Comparison of ENCODE assay signal across 9 mouse cellular contexts in the genomic region with DNA sequence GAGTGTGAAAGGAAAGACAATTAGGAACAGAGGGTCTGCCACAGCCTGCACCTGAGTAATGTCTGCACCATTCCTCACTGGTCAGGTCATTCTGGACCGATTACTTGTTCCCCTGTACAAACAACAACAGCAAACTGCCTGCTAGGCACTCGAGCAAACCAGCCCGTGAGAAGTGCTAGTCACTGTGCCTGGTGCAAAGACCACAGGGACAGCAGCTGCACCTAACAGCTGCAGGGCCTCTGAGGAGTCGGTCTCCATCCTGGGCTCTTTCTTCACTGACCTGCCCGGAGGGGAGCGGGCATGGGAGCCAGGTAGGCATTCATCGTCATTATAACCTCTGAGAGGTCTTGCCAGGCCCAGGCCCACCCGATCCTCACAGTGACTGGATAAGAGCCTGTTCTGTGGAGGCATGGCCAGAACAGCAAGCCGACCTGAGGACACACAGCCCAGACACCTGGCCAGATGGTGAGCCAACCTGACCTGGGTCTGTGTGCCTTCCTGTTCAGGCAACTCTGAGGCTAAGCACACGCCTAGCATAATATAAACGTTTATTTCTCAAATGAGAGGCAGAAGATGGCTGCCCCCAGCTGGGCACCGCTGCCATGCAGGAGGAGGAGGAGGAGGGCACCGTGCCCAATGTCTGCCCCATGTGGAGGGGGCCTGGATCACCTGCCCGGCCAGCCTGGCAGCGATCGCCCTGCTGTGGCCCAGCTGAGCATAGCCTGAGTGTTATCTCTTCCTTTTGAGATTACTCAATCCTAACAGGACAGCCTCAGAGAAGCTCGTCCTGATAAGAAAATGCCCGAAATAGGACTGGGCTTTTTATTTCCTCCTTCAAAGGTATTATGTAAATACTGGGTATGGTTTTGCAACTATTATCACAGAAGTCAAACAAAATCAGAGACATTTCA. TPM values are rescaled to one million over a fixed set of nuclear protein-coding genes. Genes with fewer than 3 reads are reported as not detected.
A peak's percentile ranks its signal among the peaks of the same experiment; 100 is the strongest.
DNase-seq lines count a peak whose midpoint lies in the region; ATAC-seq and TF ChIP-seq lines count a peak whose summit lies in the region.
"Had no signal": no experiment of that assay in that cellular context is flagged by ENCODE, and none has a peak within 500 bp of the region (broad histone marks: within the 10 kb centered on the region; RNA-seq: fewer than 3 reads in every experiment).

No protein-coding gene starts in this region.

- H3K4me1 ChIP-seq in heart, embryonic 15.5 days (replicated peaks): peaks cover 83% of the 10 kb centered on the region
- peaks cover 50% of the 10 kb centered on the region for H3K4me1 ChIP-seq in cerebellum, adult 2 months (ENCODE audit: control insufficient read depth, insufficient read depth, low read length)

- no peaks in the 10 kb centered on the region for H3K9me3 ChIP-seq in heart, embryonic 15.5 days (replicated peaks)

- TF ChIP-seq POLR2A in cerebellum, adult 2 months (IDR thresholded peaks at IDR 0.05; ENCODE audit: borderline replicate concordance, insufficient read depth, low read length): no peak

- WGBS in heart, embryonic 15.5 days: 45% methylated on average over 18 of the region's 18 CpGs
- WGBS in cerebellum, adult 2 months: 44% methylated on average over 18 of the region's 18 CpGs

- H3K27me3 ChIP-seq in heart, embryonic 15.5 days: no peaks in the 10 kb centered on the region
- no peaks in the 10 kb centered on the region for H3K27me3 ChIP-seq in cerebellum, adult 2 months (ENCODE audit: control insufficient read depth, insufficient read depth, low read length)

- ATAC-seq in heart, embryonic 15.5 days (replicated peaks; ENCODE audit: insufficient number of reproducible peaks, insufficient read depth, low FRiP score, low read depth): no peak
- no peak for ATAC-seq in erythroblast, adult 5-6 weeks (replicated peaks; ENCODE audit: low FRiP score, poor library complexity, severe bottlenecking)

- peak overlapping the region; percentile 38 for H3K4me2 ChIP-seq in heart, embryonic 15.5 days

- H3K4me3 ChIP-seq in heart, embryonic 15.5 days: no peak overlapping the region
- H3K4me3 ChIP-seq in cerebellum, adult 2 months (replicated peaks; ENCODE audit: insufficient read depth, low read depth, low read length): no peak overlapping the region

- no peak for TF ChIP-seq CTCF in cerebellum, adult 2 months (IDR thresholded peaks at IDR 0.05; ENCODE audit: borderline replicate concordance, insufficient read depth, low read depth, low read length)

- H3K27ac ChIP-seq in heart, embryonic 15.5 days: peak overlapping the region; percentile 53
- H3K27ac ChIP-seq in cerebellum, adult 2 months (ENCODE audit: insufficient read depth, low read length): no peak overlapping the region

- no peak overlapping the region for H3K9ac ChIP-seq in heart, embryonic 15.5 days

- H3K36me3 ChIP-seq in heart, embryonic 15.5 days: no peaks in the 10 kb centered on the region

- peak; percentile 53 for DNase-seq in adrenal gland, postnatal 10 days
- DNase-seq in adrenal gland, adult 18-20 months (ENCODE audit: low spot score in 2 of 2): no peak
- peak; percentile 32 for DNase-seq in B cell, adult 2 months
- peak; percentile 41 for DNase-seq in lung, postnatal 36 days
- DNase-seq in cerebellum, adult 2 months: no peak
- no peak for DNase-seq in frontal cortex, postnatal 10 days (ENCODE audit: low spot score in 2 of 2)
- DNase-seq: kidney, postnatal 10 days had no signal

RNA-seq across cellular contexts. Expression of a gene that starts 23.9 kb away (rescaled TPM):
- total RNA-seq in adrenal gland, postnatal 10 days (2021): 10 to 100 TPM; 20.2 to 21.3 TPM
- total RNA-seq in adrenal gland, adult 18-20 months (2021): 10 to 100 TPM; 18.9 to 19.3 TPM
- 7.2 and 9.6 TPM in 2 replicates for polyA plus RNA-seq in heart, embryonic 15.5 days (2015; fragmentation: Nextera tagmentation; extraction: Ambion mirVana)
- 18.5 and 19.5 TPM in 2 replicates for polyA plus RNA-seq in cerebellum, adult 2 months (2012; rRNA removed)
- total RNA-seq in erythroblast, adult 5-6 weeks (2015; ENCODE audit: low replicate concordance): 2.9 and 10.2 TPM in 2 replicates
- total RNA-seq in erythroblast, adult 5-6 weeks (2017; ENCODE audit: low replicate concordance): 8.5 TPM in 2 replicates

RNA-seq across cellular contexts. Expression of a gene that starts 24.1 kb away (rescaled TPM):
- 10 to 100 TPM; 21.0 to 21.1 TPM for total RNA-seq in adrenal gland, postnatal 10 days (2021)
- 10 to 100 TPM; 23.1 to 25.2 TPM for total RNA-seq in adrenal gland, adult 18-20 months (2021)
- 6.5 and 7.6 TPM in 2 replicates for polyA plus RNA-seq in heart, embryonic 15.5 days (2015; fragmentation: Nextera tagmentation; extraction: Ambion mirVana)
- polyA plus RNA-seq in cerebellum, adult 2 months (2012; rRNA removed): 16.2 and 18.2 TPM in 2 replicates
- 3.3 and 4.4 TPM in 2 replicates for total RNA-seq in erythroblast, adult 5-6 weeks (2015; ENCODE audit: low replicate concordance)
- total RNA-seq in erythroblast, adult 5-6 weeks (2017; ENCODE audit: low replicate concordance): 3.9 and 7.7 TPM in 2 replicates

RNA-seq across cellular contexts. Expression of a gene that starts 27.5 kb away (rescaled TPM):
- total RNA-seq in adrenal gland, postnatal 10 days (2021): 10 to 100 TPM; 66.9 to 73.0 TPM
- total RNA-seq in adrenal gland, adult 18-20 months (2021): 10 to 100 TPM; 70.9 to 90.0 TPM
- polyA plus RNA-seq in heart, embryonic 15.5 days (2015; fragmentation: Nextera tagmentation; extraction: Ambion mirVana): 16.7 and 18.4 TPM in 2 replicates
- 58.1 and 58.8 TPM in 2 replicates for polyA plus RNA-seq in cerebellum, adult 2 months (2012; rRNA removed)
- 2.9 and 4.8 TPM in 2 replicates for total RNA-seq in erythroblast, adult 5-6 weeks (2015; ENCODE audit: low replicate concordance)
- 2.4 and 5.6 TPM in 2 replicates for total RNA-seq in erythroblast, adult 5-6 weeks (2017; ENCODE audit: low replicate concordance)

RNA-seq across cellular contexts. Expression of a gene that starts 58.7 kb away (rescaled TPM):
- total RNA-seq in adrenal gland, postnatal 10 days (2021): 10 to 100 TPM; 23.6 to 27.4 TPM
- 10 to 100 TPM; 22.8 to 28.4 TPM for total RNA-seq in adrenal gland, adult 18-20 months (2021)
- polyA plus RNA-seq in heart, embryonic 15.5 days (2015; fragmentation: Nextera tagmentation; extraction: Ambion mirVana): 46.3 and 51.6 TPM in 2 replicates
- polyA plus RNA-seq in cerebellum, adult 2 months (2012; rRNA removed): 15.0 and 15.7 TPM in 2 replicates
- total RNA-seq in erythroblast, adult 5-6 weeks (2015; ENCODE audit: low replicate concordance): 5.6 and 7.1 TPM in 2 replicates
- total RNA-seq in erythroblast, adult 5-6 weeks (2017; ENCODE audit: low replicate concordance): 9.2 and 9.8 TPM in 2 replicates

RNA-seq across cellular contexts. Expression of a gene that starts 58.8 kb away (rescaled TPM):
- total RNA-seq in adrenal gland, postnatal 10 days (2021): 100 to 1,000 TPM; 126 to 173 TPM
- total RNA-seq in adrenal gland, adult 18-20 months (2021): 100 to 1,000 TPM in 1 of 2 experiments, 10 to 100 TPM in 1; 94.9 to 110 TPM
- polyA plus RNA-seq in heart, embryonic 15.5 days (2015; fragmentation: Nextera tagmentation; extraction: Ambion mirVana): 101 and 103 TPM in 2 replicates
- 98.3 and 100 TPM in 2 replicates for polyA plus RNA-seq in cerebellum, adult 2 months (2012; rRNA removed)
- 29.7 and 35.0 TPM in 2 replicates for total RNA-seq in erythroblast, adult 5-6 weeks (2015; ENCODE audit: low replicate concordance)
- total RNA-seq in erythroblast, adult 5-6 weeks (2017; ENCODE audit: low replicate concordance): 18.0 and 40.7 TPM in 2 replicates

Comparison
In these comparisons a context has a peak if more than half of its experiments do, and no peak if none do; other contexts are left out.
1. DNase-seq: peak in adrenal gland, postnatal 10 days (single experiment), B cell, adult 2 months (2 of 2) and lung, postnatal 36 days (single experiment); none in adrenal gland, adult 18-20 months (0 of 2), cerebellum, adult 2 months (0 of 2) and frontal cortex, postnatal 10 days (0 of 2).
2. RNA of a gene that starts 27.5 kb away (total RNA-seq): 70.9 to 90.0 TPM in adrenal gland, adult 18-20 months and 66.9 to 73.0 TPM in adrenal gland, postnatal 10 days; 2.4 to 5.6 TPM in erythroblast, adult 5-6 weeks; every median in the first group is over 10 times any median in the second.